Mouse (Mus musculus) testis, adult 2 months (tissue): ENCODE data around the gene Nox4.

Source experiments
- CTCF ChIP-seq: fragments of 200-500 bp; IDR thresholded peaks from 2 replicates; pipeline ENCODE4 v1.5.1; 2012; ENCODE audit warnings: low read depth, mild to moderate bottlenecking, inconsistent platforms, low read length, moderate library complexity; ENCODE audit not compliant: control insufficient read depth, insufficient read depth, insufficient replicate concordance
- POLR2A ChIP-seq: fragments of 200-500 bp; IDR thresholded peaks from 2 replicates; pipeline ENCODE4 v1.6.1; 2012; ENCODE audit warnings: low read depth, mild to moderate bottlenecking, inconsistent platforms, low read length, moderate library complexity; ENCODE audit not compliant: control insufficient read depth

- TF ChIP-seq POLR2A (no peak), CTCF (no peak)
These were observed 151.1 kb downstream of the Nox4 start for GRCm38 (mm10) chr7:87397023-87397422.
